Mouse (Mus musculus) gastrocnemius, adult 18-20 months (tissue): Measurements from ENCODE around the gene Tmc2. TPM values are rescaled to one million over a fixed set of nuclear protein-coding genes. Genes with fewer than 3 reads are reported as not detected.

ENCODE experiments used
- DNase-seq: peaks from one replicate; pipeline ENCODE4 v3.0.0; 2021; ENCODE audit warnings: low spot score
- long read RNA-seq, 2 experiments: library from polyadenylated mRNA; stranded (forward); transcript quantifications; one replicate each; pipeline ENCODE4 v2.0.0; 2021
- total RNA-seq, 2 experiments: library from RNA; stranded (reverse); gene quantifications; 2 replicates each; pipeline ENCODE4 v1.2.3; 2021

The Tmc2 gene
- total RNA-seq, result not detected
- long read RNA-seq, experiment 1, result 0 reads
- long read RNA-seq, experiment 2, result 0 reads

DNA sequence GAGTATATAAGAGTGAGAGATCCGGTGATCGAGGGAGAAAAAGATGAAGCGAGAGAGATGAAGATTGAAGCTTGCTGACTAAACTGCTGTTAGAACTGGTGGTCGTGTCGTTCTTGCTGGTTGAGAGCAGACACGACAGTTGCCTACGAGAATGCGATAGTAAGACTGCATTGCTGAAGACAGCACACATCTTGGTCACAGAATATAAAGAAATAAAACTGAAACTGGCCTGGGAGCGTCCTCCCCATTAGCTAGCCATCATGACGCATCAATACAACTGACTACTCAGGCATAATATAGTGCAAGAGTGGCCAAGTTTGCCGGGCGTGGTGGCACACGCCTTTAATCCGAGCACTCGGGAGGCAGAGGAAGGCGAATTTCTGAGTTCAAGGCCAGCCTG is at the start of gene Tmc2:
Gene Tmc2, plus strand, starts transcription at position 301 of the 400 bp plus-strand sequence.
- no peak for DNase-seq

DNA sequence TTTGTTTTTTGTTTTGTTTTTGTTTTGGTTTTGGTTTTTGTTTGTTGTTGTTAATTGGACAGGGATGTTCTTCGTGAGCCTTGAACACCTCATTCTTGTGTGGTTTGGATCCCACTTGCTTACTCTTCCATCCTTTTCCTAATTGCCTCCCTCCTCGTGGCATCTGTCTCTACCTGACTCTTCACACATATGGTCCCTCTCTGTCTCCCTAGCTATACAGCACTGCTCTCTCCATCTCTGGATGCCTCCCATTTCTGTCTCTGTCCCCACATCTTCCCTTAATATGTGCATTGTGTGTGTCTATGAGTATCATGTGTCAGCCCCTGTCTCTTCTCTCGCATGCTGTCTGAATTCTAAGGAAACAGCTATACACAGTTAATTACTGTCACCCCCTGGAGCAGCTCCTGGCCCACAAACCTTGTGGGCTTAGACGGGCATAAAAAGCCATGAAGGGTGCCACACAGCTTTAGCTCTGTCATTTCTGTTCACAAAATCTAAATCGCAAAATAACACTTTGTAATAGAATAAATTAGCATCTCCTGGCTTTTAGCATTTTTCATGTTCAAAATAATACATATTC is 48.8 kb upstream of the Tmc2 start:
- DNase-seq, result no peak

DNA sequence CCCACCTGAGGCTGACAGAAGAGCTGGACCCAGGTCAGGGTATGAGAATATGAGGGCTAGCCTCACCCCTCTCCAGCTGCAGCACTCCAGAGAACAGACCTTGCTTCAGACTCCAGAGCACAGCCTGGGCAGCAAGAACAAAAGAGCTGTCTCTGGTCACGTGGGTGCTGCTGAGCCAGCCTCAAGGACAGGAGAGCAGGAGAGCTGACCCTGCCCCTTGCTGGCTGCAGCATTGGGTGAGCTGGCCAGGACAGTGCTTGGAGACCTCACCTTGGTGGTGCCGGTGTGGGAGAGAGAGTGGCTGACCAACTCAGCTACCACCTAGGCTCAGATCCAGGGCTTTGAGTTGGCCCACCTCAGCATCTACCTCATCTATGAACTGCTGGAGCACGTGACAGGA is 39.8 kb upstream of the Tmc2 start:
- DNase-seq, result no peak

DNA sequence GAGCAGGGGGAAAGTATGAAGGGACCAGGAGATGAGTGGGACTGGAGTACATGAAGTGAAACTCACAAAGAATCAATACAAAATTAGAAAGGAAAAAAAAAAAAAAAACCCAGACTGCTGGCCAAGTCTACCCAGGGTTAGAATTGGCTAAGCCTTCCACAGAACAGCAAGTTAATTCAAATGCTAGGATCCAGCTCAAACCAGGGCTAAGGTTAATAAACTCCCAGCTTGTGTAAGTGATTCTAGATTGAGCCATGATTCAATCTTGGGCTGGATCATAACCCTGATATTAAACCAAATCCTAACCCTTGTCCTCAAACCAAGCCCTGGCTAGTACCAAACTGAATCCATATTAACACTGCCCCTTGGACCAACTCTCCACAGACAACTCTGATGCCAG is 39.1 kb upstream of the Tmc2 start:
- no peak for DNase-seq

DNA sequence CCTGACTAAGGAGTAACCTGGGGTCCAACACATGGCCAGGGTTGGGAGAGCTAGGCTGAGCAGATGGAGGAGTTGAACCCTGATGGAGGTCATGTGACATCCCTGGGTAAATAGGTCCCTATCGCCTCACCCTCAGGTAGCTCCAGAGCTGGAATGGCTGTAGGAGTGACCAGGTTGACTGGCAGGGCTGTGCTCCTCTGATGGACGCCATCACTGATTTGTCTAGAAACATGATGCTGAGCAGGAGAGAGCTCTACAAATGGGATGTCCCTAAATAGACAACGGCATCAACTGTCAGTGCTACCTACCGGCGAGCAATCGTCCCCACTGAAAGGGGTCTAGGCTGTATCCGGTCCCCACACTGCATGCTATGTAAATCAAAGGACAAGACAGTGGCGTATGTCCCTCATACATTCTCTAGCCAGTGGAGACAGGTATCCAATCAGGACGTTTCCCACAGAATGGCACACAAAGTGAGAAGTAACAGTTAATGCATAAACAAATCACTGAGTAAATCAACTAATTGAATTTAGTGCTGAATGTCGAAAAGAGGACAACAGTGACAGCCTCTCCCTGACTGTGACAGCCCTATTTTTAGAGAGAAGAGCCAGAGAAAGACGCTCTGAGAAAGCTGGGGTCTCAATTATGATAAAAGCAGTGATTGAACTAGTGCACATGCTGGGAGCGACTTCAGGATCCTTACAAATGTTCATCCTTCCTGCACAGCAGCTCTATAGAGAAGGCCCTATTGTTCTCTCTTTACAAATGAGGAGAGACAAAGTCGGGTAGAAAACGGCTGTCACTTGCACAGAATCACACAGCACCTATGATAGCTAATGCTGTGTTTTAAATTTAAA is 37.5 kb upstream of the Tmc2 start:
- DNase-seq, result no peak

DNA sequence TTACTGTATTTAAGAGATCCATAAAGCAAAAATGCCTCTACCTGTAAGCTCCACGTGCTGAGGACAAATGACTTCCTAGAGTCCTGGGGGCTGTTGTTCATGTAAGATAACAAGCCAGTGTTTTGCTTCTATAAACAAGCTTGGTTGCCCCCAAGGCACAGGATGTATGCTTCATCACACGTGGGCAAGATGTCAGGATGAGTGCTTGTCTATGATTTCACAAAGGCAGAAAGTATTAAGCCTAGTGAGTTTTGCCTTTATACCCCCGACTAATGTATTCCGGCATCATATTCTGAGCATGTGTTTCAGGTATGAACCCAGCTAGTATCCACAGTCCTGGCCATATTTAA is 36.9 kb upstream of the Tmc2 start:
- DNase-seq, result no peak

DNA sequence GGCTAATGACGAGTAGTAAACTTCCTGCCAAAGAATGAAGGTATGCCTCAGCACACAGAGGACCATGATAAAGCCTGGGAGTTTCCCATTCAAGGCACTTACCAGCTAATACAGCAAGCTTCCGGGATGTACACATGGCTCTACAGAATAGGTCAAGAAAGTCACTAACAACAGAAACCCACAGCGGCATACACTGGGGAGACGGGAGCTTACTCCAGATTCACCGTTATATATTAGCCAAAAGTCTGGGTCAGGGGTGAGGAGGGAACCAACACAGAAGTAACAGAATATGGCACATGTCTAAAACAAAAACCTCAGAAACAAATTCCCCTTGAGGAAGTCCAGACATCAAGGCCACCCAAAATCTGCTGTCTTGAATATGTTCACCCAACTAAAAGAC is 32.3 kb upstream of the Tmc2 start:
- DNase-seq, result no peak

DNA sequence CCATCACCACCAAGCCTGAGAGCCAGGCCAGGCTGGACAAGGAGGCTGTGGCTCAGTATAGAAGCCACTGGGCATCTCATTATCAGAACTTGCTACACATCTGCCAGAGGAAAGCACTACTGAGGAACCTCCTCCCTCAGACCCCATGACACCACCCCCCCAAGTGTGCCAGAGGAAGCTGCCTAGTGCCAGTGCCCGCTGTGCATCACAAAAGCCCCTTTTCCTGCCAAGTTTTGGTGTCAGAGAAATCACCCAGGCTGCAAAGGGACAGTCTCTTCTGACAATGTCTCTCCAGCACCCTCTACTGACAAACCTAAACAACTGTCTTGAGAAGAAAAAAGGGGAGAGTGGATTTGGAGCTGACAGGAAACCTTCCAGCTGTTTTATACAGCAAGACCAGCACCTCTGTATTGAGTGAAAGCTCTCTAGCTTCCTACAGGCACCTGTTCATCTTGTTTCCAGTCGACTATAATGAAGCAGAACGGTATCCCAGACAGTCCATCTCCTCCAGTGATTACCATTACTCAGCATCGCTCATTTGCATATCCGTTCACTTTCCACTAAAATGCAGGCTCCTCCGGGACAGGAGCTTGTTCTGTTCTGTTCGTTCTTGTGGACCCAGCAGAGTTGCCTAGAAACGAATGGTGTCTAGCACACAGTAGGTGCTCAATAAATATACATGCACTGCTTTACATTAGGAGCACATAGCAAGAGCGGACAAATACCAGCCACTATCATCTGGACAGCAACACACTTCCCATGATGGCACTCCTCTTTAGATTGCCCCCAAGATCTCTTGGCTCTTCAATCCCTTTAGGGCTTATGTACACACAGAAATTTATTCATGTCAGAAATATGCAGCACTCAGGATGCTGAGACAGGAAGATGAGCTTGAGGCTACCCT is 28.4 kb upstream of the Tmc2 start:
- DNase-seq, result no peak

DNA sequence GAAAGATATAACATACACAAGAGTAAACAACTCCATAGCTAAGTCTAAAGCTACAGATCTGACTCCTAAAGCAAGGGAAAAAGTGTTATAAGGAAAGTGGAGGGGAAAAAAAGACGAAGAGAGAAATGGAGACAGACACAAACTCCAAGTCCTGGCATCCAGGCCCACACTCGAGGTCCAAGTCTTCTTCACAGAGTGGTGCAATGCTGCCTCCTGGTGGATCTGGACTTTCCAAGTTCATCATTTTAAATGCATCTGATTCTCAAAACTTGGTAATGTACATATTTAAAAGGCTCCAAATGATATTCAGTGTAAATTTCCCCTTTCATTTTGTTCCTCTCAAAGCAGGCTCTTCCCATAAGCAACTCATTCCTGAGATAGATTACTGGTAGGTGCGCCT is 27.1 kb upstream of the Tmc2 start:
- peak; percentile 48 for DNase-seq

DNA sequence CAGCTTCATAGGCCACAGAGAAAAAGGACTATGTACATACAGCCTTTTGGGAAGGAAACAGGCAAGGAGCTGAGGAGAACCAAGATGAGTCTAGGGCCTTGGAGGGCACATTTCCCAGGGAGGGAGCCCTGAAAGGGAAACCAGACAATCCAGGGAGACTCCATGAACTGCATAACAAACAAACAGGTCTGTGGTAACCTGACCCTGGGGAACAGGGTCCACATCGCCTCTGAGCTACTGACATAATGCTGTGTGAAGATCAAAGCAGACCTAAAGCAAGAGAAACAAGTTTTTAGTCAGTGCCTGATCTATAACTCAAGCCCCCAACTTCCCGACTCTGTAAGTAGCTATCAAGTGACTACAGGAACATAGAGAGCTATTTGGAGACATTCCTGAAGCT is 23.3 kb upstream of the Tmc2 start:
- no peak for DNase-seq

DNA sequence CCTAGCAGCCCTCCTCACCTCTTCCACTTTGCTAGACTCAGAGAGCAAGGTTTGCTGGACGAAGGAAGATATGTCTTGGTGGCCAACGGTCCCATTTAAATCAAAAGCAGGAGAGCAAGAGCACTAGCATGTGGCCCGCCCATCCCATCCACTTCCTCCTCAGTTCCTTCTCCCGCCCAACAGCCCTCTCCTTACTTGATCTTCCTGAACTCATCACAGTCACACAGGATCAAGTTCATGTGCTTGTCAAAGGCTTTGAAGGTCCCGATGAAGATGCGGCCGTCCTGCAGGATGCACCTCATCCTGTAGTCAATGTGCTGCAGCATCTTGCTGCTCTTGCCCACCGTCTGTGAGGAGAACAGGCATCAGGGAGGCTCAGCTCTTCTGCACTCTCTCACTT is 18.2 kb upstream of the Tmc2 start:
- DNase-seq, result no peak

DNA sequence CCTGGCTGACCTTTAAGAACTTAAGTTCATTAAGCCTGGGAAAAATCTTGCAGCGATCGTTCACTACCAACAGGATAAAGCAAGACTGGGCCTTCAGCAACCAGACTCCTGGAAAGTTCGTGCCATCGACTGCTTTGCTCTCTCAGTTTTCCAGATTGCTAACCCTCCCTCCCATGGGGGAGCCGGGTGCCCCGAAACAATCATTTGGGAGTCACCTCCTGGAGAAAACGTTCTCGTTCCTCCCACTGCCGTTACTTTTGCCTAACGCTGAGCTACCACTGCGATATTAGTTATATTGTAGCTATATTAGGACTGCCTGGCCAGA is 16.7 kb upstream of the Tmc2 start:
- no peak for DNase-seq

DNA sequence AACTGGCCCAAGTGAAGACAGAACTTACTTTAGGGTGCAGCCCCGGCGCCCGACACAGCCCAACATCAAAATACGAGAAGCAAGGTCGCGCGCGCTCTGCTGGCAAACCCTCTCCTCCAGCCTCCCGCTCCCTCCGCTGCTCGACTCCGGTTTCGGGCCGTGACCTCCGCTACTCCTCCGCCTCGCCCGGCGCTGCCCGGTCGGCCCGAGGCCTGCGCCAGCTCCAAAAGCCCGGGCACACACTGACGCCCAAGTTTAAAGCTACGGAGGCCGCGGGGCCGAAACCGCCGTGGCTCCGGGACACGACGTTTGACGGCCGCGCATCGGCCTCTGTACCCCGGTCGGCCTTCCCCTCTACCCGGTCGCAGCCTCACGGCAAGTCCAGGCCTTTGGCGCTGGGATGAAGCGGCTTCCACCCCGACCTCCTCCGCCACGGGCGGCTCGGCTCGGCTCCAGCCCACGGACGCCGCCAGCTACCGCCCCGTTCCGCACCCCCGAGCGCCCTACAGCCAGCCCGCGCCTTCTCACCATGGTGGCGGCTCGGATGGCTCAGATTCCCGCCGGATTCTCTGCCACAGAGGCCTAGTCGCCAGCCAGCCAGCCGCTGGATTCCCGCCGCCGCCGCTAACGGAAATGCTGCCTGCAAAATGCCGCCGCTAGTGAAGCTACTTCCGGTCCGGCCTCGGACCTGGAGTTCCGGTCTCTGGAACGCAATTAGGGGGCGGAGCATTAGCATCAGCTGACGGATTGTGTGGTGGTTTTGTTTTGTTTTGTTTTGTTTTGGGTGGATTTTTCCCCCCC is 16.1 kb upstream of the Tmc2 start, which contains the start of gene Snrpb:
Gene Snrpb, minus strand, starts transcription at position 698 of the 801 bp plus-strand sequence.
- DNase-seq, result peak; percentile 91

DNA sequence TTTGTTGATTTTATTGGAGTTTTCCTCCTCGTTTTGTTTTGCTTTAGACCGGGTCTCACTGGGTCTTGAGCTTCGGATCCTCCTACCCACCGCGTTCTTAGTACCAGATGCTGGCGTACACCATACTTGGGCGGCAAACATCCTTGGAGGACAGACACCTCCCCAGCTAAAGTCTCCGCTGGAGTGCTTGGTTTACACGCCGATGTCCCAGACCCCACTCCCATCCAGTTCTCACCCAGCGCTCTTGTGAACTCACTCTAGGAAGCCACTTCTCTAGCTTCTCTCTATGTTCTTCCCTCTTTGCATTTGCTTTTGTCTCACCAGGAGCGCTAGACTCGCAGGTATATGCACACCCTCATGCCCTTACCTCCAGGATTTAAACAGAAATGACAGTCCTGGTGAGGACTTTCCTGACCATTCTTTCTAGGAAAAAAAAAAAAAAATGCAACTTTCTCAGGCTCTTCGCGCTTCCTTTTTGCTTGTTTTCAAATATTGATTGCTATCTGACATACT is 15.4 kb upstream of the Tmc2 start:
- no peak for DNase-seq

DNA sequence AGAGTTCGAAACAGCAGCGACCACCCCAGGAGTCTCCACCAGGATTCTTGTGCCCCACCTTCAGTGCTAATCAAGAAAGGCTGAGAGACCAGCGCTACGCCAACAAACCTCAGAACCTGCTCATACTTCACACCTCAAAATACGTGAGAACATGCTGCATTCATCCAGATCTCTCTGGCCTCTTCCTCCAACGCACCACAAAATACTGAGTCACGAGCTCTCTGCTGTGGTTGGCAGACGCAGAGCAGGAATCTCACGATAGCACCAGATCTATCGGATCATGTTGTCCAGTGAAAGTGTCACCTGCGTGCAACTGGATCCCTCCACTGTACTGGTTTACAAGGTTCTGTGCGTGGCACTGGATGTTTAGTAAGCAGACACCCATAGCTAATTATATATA is 6.6 kb upstream of the Tmc2 start:
- no peak for DNase-seq

DNA sequence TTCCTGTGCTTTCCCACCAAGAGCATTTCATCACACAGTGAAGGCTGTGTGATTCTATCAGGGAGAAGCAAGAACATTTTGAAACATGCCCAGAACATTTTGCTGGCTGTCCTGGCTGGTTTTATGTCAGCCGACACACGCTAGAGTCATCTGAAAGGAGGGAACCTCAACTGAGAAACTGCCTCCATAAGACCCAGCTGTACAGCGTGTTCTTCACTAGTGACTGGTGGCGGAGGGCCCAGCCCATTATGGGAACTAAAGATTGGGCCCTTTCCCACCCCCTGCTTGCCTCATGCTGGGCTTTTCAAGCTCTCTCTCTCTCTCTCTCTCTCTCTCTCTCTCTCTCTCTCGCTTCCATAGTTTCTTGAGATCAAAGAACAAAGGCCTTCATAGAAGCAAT is 6.0 kb downstream of the Tmc2 start:
- DNase-seq, result no peak

DNA sequence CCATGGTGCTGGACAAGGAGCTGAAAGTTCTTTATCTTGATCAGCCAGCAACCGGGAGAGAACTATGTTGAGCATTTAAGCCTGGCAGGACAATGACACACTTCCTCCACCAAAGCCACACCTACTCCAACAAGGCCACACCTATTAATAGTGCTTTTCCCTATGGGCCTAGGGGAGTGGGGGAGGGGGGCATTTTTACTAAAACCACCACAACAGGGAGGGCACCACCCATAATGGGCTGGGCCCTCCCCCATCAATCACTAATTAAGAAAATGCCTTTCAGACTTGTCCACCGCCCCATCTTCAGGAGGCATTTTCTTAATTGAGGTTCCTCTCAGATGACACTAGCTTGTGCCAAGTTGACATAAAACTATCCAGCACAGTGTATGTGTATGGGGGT is 12.4 kb downstream of the Tmc2 start:
- no peak for DNase-seq

DNA sequence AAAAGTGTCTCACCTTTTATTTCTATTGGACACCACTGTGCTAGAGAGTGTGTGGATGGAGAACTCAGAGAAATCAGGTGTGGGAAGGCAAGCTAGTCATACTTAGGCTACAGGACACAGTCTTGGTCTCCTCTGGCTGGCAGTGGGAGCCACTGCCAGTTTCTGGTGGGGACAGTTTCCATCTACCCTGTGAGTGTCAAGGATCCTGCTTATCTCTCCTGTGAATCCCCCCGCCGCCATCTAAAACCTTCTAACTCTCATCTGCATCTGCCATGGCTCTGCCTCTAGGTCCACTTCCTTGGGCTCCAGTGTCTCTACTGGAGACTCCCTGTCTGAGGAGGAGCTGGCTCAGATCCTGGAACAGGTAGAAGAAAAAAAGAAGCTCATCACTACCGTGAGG is 13.0 kb downstream of the Tmc2 start:
- DNase-seq, result no peak

DNA sequence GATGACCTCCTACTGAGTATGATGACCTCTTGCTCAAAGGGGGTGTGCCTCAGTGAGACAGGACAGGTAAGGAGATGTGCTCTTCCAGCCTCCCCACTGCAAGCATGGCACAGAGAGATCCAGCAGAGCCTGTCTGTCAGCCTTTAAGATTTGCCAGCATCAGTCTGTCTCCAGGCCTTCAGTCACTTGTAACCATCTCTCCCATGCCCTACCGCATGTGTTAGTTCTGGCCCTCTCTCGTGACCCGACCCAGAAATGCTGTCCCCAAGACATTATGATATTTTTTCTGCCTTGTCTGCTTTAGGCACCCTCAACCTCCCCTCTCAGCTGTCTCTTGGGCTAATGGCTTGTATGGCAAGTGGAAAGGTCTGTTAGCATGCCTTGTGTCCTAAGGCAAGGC is 14.6 kb downstream of the Tmc2 start:
- DNase-seq, result no peak

DNA sequence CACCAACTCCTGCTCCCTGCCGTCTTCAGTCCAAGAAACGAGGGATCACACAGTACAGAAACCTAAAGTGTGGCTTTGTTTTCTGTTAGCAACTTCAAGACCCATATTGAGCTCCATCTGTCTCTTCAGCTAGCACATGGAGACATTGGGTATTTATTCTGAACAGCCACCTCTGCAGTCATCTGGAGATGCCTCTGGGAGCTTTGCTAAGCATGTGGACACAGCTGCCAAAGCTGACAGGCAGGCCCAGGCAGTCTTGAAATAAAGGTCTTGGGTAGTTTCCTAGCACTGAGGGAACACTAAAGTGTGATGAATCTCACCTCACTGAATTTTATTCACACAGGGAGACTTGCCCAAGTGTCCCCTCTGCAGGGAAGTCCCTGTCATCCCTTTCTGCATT is 16.6 kb downstream of the Tmc2 start:
- DNase-seq, result no peak

DNA sequence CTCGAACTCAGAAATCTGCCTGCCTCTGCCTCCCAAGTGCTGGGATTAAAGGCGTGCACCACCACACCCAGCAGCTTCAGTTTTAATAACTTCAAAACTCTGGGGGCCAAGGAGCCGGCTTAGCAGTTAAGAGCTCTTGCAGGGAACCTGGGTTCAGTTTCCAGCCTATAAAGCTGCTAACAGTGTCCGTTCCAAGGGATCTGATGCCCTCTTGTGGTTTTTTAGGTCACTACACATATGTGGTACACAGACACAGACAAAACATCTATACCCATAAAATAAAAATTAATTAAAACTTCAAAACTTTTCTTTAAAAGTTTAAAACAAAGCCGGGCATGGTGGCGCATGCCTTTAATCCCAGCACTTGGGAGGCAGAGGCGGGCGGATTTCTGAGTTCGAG is 51.9 kb downstream of the Tmc2 start:
- peak; percentile 43 for DNase-seq
